Mouse (Mus musculus) MEL (cell line): Measurements from ENCODE around the gene Shisal2a. TPM values are rescaled to one million over a fixed set of nuclear protein-coding genes. Genes with fewer than 3 reads are reported as not detected.

Experiments
- DNase-seq: peaks from one replicate; pipeline ENCODE4 v3.0.0; 2011; ENCODE audit warnings: low read depth, low spot score
- H3K27ac ChIP-seq: 2 replicates; pipeline ENCODE4 v1.5.1; 2012; ENCODE audit warnings: low read depth, mild to moderate bottlenecking, control low read depth, low read length, moderate library complexity; ENCODE audit not compliant: control insufficient read depth
- H3K27me3 ChIP-seq, 2 experiments: fragments of 150-350 bp in 1 of 2; sonication (generic) in 1 of 2; 2 replicates each; pipeline ENCODE4 v1.6.1; 2012; ENCODE audit warnings: low read length in 2 of 2, mild to moderate bottlenecking in 2 of 2, improper control_type of control experiment in 1 of 2, moderate library complexity in 1 of 2; ENCODE audit not compliant: insufficient read depth in 2 of 2, control insufficient read depth in 1 of 2
- H3K36me3 ChIP-seq, 2 experiments: 2 replicates each; pipeline ENCODE4 v1.6.1; 2012 to 2014; ENCODE audit warnings: low read length in 2 of 2, improper control_type of control experiment in 1 of 2, inconsistent platforms in 1 of 2, mild to moderate bottlenecking in 1 of 2; ENCODE audit not compliant: insufficient read depth in 2 of 2, control insufficient read depth in 1 of 2
- H3K4me1 ChIP-seq, 2 experiments: fragments of 150-350 bp in 1 of 2; sonication (generic) in 1 of 2; 2 replicates each; pipeline ENCODE4 v1.6.1; 2012; ENCODE audit warnings: low read length in 2 of 2, improper control_type of control experiment in 1 of 2, mild to moderate bottlenecking in 1 of 2; ENCODE audit not compliant: insufficient read depth in 2 of 2, control insufficient read depth in 1 of 2
- H3K4me3 ChIP-seq, 2 experiments: fragments of 150-350 bp in 1 of 2; sonication (generic) in 1 of 2; 2 replicates each; pipeline ENCODE4 v1.5.1; 2012; ENCODE audit warnings: low read depth in 2 of 2, low read length in 2 of 2, mild to moderate bottlenecking in 2 of 2, moderate library complexity in 2 of 2, control low read depth in 1 of 2, improper control_type of control experiment in 1 of 2; ENCODE audit not compliant: control insufficient read depth in 1 of 2, insufficient read depth in 1 of 2
- H3K79me2 ChIP-seq: 2 replicates; pipeline ENCODE4 v1.6.1; 2012; ENCODE audit warnings: mild to moderate bottlenecking, low read length, moderate library complexity; ENCODE audit not compliant: control insufficient read depth, poor library complexity, insufficient read depth
- H3K9ac ChIP-seq: 2 replicates; pipeline ENCODE4 v1.6.1; 2012; ENCODE audit warnings: low read depth, mild to moderate bottlenecking, control low read depth, low read length, moderate library complexity; ENCODE audit not compliant: control insufficient read depth, poor library complexity, severe bottlenecking
- H3K9me3 ChIP-seq: fragments of 150-350 bp; sonication (generic); replicated peaks from 2 replicates; pipeline ENCODE4 v1.6.1; 2012; ENCODE audit warnings: mild to moderate bottlenecking, low read length, improper control_type of control experiment, moderate library complexity; ENCODE audit not compliant: insufficient read depth
- BHLHE40 ChIP-seq: IDR thresholded peaks from 2 replicates; pipeline ENCODE4 v1.6.1; 2012; ENCODE audit warnings: low read depth, mild to moderate bottlenecking, inconsistent platforms, low read length, improper control_type of control experiment, borderline replicate concordance
- CHD1 ChIP-seq: IDR thresholded peaks from 2 replicates; pipeline ENCODE4 v1.6.1; 2012; ENCODE audit warnings: low read depth, mild to moderate bottlenecking, inconsistent platforms, low read length, improper control_type of control experiment
- CHD2 ChIP-seq: IDR thresholded peaks from 2 replicates; pipeline ENCODE4 v1.6.1; 2011; ENCODE audit warnings: low read length, improper control_type of control experiment
- CTCF ChIP-seq, 3 experiments: IDR thresholded peaks in 2 of 3; conservative IDR thresholded peaks in 1 of 3; 2 replicates each; pipeline ENCODE4 v1.5.1; 2011 to 2012; ENCODE audit warnings: low read length in 3 of 3, low read depth in 2 of 3, mild to moderate bottlenecking in 2 of 3, improper control_type of control experiment in 1 of 3, inconsistent platforms in 1 of 3, mixed read lengths in 1 of 3, moderate library complexity in 1 of 3; ENCODE audit not compliant: control insufficient read depth in 1 of 3, insufficient read depth in 1 of 3, poor library complexity in 1 of 3, severe bottlenecking in 1 of 3
- E2F4 ChIP-seq: IDR thresholded peaks from 2 replicates; pipeline ENCODE4 v1.6.1; 2011; ENCODE audit warnings: low read depth, low read length, improper control_type of control experiment, borderline replicate concordance
- GATA1 ChIP-seq: IDR thresholded peaks from 2 replicates; pipeline ENCODE4 v1.6.1; 2011; ENCODE audit warnings: low read depth, low read length, improper control_type of control experiment
- HCFC1 ChIP-seq: IDR thresholded peaks from 2 replicates; pipeline ENCODE4 v1.6.1; 2012; ENCODE audit warnings: low read depth, mild to moderate bottlenecking, inconsistent platforms, low read length, improper control_type of control experiment, moderate library complexity
- JUND ChIP-seq: IDR thresholded peaks from 2 replicates; pipeline ENCODE4 v1.6.1; 2011; ENCODE audit warnings: low read depth, mild to moderate bottlenecking, improper control_type of control experiment, low read length
- KAT2A ChIP-seq: conservative IDR thresholded peaks from 2 replicates; pipeline ENCODE4 v1.6.1; 2012; ENCODE audit warnings: low read depth, low read length, improper control_type of control experiment, inconsistent platforms
- MAFK ChIP-seq: IDR thresholded peaks from 2 replicates; pipeline ENCODE4 v1.6.1; 2011; ENCODE audit warnings: low read depth, mild to moderate bottlenecking, low read length, improper control_type of control experiment, borderline replicate concordance
- MAZ ChIP-seq: IDR thresholded peaks from 2 replicates; pipeline ENCODE4 v1.6.1; 2012; ENCODE audit warnings: low read depth, mild to moderate bottlenecking, inconsistent platforms, low read length, improper control_type of control experiment
- MEF2A ChIP-seq: IDR thresholded peaks from 2 replicates; pipeline ENCODE4 v1.6.1; 2014; ENCODE audit warnings: low read depth, mild to moderate bottlenecking, inconsistent platforms, low read length, improper control_type of control experiment; ENCODE audit not compliant: poor library complexity, insufficient replicate concordance, severe bottlenecking; ENCODE audit errors: extremely low read depth
- MXI1 ChIP-seq: IDR thresholded peaks from 2 replicates; pipeline ENCODE4 v1.6.1; 2011; ENCODE audit warnings: mild to moderate bottlenecking, low read depth, low read length, improper control_type of control experiment
- MYB ChIP-seq: IDR thresholded peaks from 2 replicates; pipeline ENCODE4 v1.6.1; 2011; ENCODE audit warnings: mild to moderate bottlenecking, low read depth, low read length, improper control_type of control experiment
- MYC ChIP-seq: IDR thresholded peaks from 2 replicates; pipeline ENCODE4 v1.6.1; 2011; ENCODE audit warnings: low read depth, mild to moderate bottlenecking, low read length, improper control_type of control experiment, moderate library complexity
- POLR2A ChIP-seq, 2 experiments: IDR thresholded peaks; 2 replicates each; pipeline ENCODE4 v1.6.1; 2011 to 2012; ENCODE audit warnings: low read length in 2 of 2, mild to moderate bottlenecking in 2 of 2, control low read depth in 1 of 2, improper control_type of control experiment in 1 of 2, low read depth in 1 of 2, moderate library complexity in 1 of 2; ENCODE audit not compliant: control insufficient read depth in 1 of 2, insufficient read depth in 1 of 2, poor library complexity in 1 of 2
- RAD21 ChIP-seq: IDR thresholded peaks from 2 replicates; pipeline ENCODE4 v1.6.1; 2011; ENCODE audit warnings: mild to moderate bottlenecking, low read depth, low read length, improper control_type of control experiment
- RCOR1 ChIP-seq: IDR thresholded peaks from 2 replicates; pipeline ENCODE4 v1.6.1; 2012; ENCODE audit warnings: low read depth, mild to moderate bottlenecking, inconsistent platforms, low read length, improper control_type of control experiment
- TAL1 ChIP-seq: IDR thresholded peaks from 2 replicates; pipeline ENCODE4 v1.6.1; 2012; ENCODE audit warnings: mild to moderate bottlenecking, inconsistent platforms, low read length, moderate library complexity, mixed read lengths
- TCF12 ChIP-seq: IDR thresholded peaks from 2 replicates; pipeline ENCODE4 v1.6.1; 2014; ENCODE audit warnings: low read depth, mild to moderate bottlenecking, inconsistent platforms, low read length, improper control_type of control experiment, moderate library complexity
- UBTF ChIP-seq: IDR thresholded peaks from 2 replicates; pipeline ENCODE4 v1.6.1; 2012; ENCODE audit warnings: low read depth, mild to moderate bottlenecking, inconsistent platforms, low read length, improper control_type of control experiment, moderate library complexity, borderline replicate concordance; ENCODE audit not compliant: insufficient read depth
- USF1 ChIP-seq: IDR thresholded peaks from 2 replicates; pipeline ENCODE4 v1.6.1; 2014; ENCODE audit warnings: low read depth, mild to moderate bottlenecking, inconsistent platforms, low read length, improper control_type of control experiment, moderate library complexity
- ZC3H11A ChIP-seq: IDR thresholded peaks from 2 replicates; pipeline ENCODE4 v1.6.1; 2012; ENCODE audit warnings: low read depth, mild to moderate bottlenecking, inconsistent platforms, low read length, improper control_type of control experiment
- polyA plus RNA-seq, 2 experiments: library from polyadenylated mRNA; stranded (reverse) in 1 of 2; unstranded in 1 of 2; fragments of >175 nt in 1 of 2; fragments of >200 nt in 1 of 2; gene quantifications; 2 replicates each; pipeline versions ENCODE4 v1.2.1 to v1.2.4; 2012; ENCODE audit warnings: low replicate concordance in 2 of 2, low read depth in 1 of 2; ENCODE audit not compliant: insufficient read length in 2 of 2, insufficient read depth in 1 of 2, missing spikeins in 1 of 2
- total RNA-seq: library from RNA; depleted of rRNA; stranded (reverse); fragments of 300-350 nt; gene quantifications from 2 replicates; pipeline ENCODE4 v1.2.3, GENCODE M21; 2012

Shisal2a gene
- total and polyA plus RNA-seq, 3 experiments: not detected

- Histone ChIP-seq H3K9me3 (no peaks in the 10 kb centered on the region), H3K36me3 (peaks cover 0 to 2% of the 10 kb centered on the region in 2 experiments; a peak in 2 of 4 replicates), H3K27ac (no peak overlapping the region), H3K27me3 (peaks cover 0 to 2% of the 10 kb centered on the region in 2 experiments; a peak in 1 of 4 replicates), H3K4me1 (no peaks in the 10 kb centered on the region; a peak in 1 of 4 replicates), H3K9ac (no peak overlapping the region), H3K4me3 (no peak overlapping the region), H3K79me2 (no peaks in the 10 kb centered on the region)
- TF ChIP-seq CHD2 (no peak), BHLHE40 (no peak), CTCF (IDR thresholded peaks at IDR 0.05 in 2 of 3, conservative IDR thresholded peaks at IDR 0.05 in 1 of 3; ENCODE audit: control insufficient read depth in 1 of 3, insufficient read depth in 1 of 3, low read depth in 2 of 3, low read length in 3 of 3, poor library complexity in 1 of 3, severe bottlenecking in 1 of 3) (no peak), E2F4 (no peak), TCF12 (no peak), UBTF (no peak), TAL1 (no peak), CHD1 (no peak), MAZ (no peak), RAD21 (no peak), MYC (no peak), POLR2A (IDR thresholded peaks at IDR 0.05; ENCODE audit: control insufficient read depth in 1 of 2, insufficient read depth in 1 of 2, low read depth in 1 of 2, low read length in 2 of 2, poor library complexity in 1 of 2) (no peak), USF1 (no peak), MXI1 (no peak), MEF2A (no peak), GATA1 (no peak)
- no peak for DNase-seq
These were observed 11.1 kb upstream of the Shisal2a start for GRCm38 (mm10) chr4:108394236-108394635.

GRCm38 (mm10) chr4:108392558-108392957 is 9.4 kb upstream of the Shisal2a start:
- Histone ChIP-seq H3K27ac (no peak overlapping the region), H3K36me3 (peaks cover 0 to 2% of the 10 kb centered on the region in 2 experiments; a peak in 2 of 4 replicates), H3K4me1 (no peaks in the 10 kb centered on the region; a peak in 1 of 4 replicates), H3K4me3 (no peak overlapping the region), H3K79me2 (no peaks in the 10 kb centered on the region), H3K9me3 (no peaks in the 10 kb centered on the region), H3K9ac (no peak overlapping the region), H3K27me3 (peaks cover 0 to 3% of the 10 kb centered on the region in 2 experiments; a peak in 1 of 4 replicates)
- TF ChIP-seq ZC3H11A (no peak), MYB (no peak), KAT2A (no peak), GATA1 (0 out of 2 replicates have a peak, but pooled peaks have one; percentile 29), MAFK (0 out of 2 replicates have a peak, but pooled peaks have one; percentile 49), RCOR1 (no peak), HCFC1 (no peak), JUND (no peak)
- peak; percentile 32 for DNase-seq
